Mouse (Mus musculus) MEL (cell line): ENCODE results near the gene Poldip2. TPM values are rescaled to one million over a fixed set of nuclear protein-coding genes. Genes with fewer than 3 reads are reported as not detected.

ENCODE experiments used
- DNase-seq: peaks from one replicate; pipeline ENCODE4 v3.0.0; 2011; ENCODE audit warnings: low read depth, low spot score
- H3K27ac ChIP-seq: 2 replicates; pipeline ENCODE4 v1.5.1; 2012; ENCODE audit warnings: low read depth, mild to moderate bottlenecking, control low read depth, low read length, moderate library complexity; ENCODE audit not compliant: control insufficient read depth
- H3K27me3 ChIP-seq, 2 experiments: fragments of 150-350 bp in 1 of 2; sonication (generic) in 1 of 2; 2 replicates each; pipeline ENCODE4 v1.6.1; 2012; ENCODE audit warnings: low read length in 2 of 2, mild to moderate bottlenecking in 2 of 2, improper control_type of control experiment in 1 of 2, moderate library complexity in 1 of 2; ENCODE audit not compliant: insufficient read depth in 2 of 2, control insufficient read depth in 1 of 2
- H3K36me3 ChIP-seq, 2 experiments: 2 replicates each; pipeline ENCODE4 v1.6.1; 2012 to 2014; ENCODE audit warnings: low read length in 2 of 2, improper control_type of control experiment in 1 of 2, inconsistent platforms in 1 of 2, mild to moderate bottlenecking in 1 of 2; ENCODE audit not compliant: insufficient read depth in 2 of 2, control insufficient read depth in 1 of 2
- H3K4me1 ChIP-seq, 2 experiments: fragments of 150-350 bp in 1 of 2; sonication (generic) in 1 of 2; 2 replicates each; pipeline ENCODE4 v1.6.1; 2012; ENCODE audit warnings: low read length in 2 of 2, improper control_type of control experiment in 1 of 2, mild to moderate bottlenecking in 1 of 2; ENCODE audit not compliant: insufficient read depth in 2 of 2, control insufficient read depth in 1 of 2
- H3K4me3 ChIP-seq, 2 experiments: fragments of 150-350 bp in 1 of 2; sonication (generic) in 1 of 2; 2 replicates each; pipeline ENCODE4 v1.5.1; 2012; ENCODE audit warnings: low read depth in 2 of 2, low read length in 2 of 2, mild to moderate bottlenecking in 2 of 2, moderate library complexity in 2 of 2, control low read depth in 1 of 2, improper control_type of control experiment in 1 of 2; ENCODE audit not compliant: control insufficient read depth in 1 of 2, insufficient read depth in 1 of 2
- H3K79me2 ChIP-seq: 2 replicates; pipeline ENCODE4 v1.6.1; 2012; ENCODE audit warnings: mild to moderate bottlenecking, low read length, moderate library complexity; ENCODE audit not compliant: control insufficient read depth, poor library complexity, insufficient read depth
- H3K9ac ChIP-seq: 2 replicates; pipeline ENCODE4 v1.6.1; 2012; ENCODE audit warnings: low read depth, mild to moderate bottlenecking, control low read depth, low read length, moderate library complexity; ENCODE audit not compliant: control insufficient read depth, poor library complexity, severe bottlenecking
- H3K9me3 ChIP-seq: fragments of 150-350 bp; sonication (generic); replicated peaks from 2 replicates; pipeline ENCODE4 v1.6.1; 2012; ENCODE audit warnings: mild to moderate bottlenecking, low read length, improper control_type of control experiment, moderate library complexity; ENCODE audit not compliant: insufficient read depth
- BHLHE40 ChIP-seq: IDR thresholded peaks from 2 replicates; pipeline ENCODE4 v1.6.1; 2012; ENCODE audit warnings: low read depth, mild to moderate bottlenecking, inconsistent platforms, low read length, improper control_type of control experiment, borderline replicate concordance
- CHD1 ChIP-seq: IDR thresholded peaks from 2 replicates; pipeline ENCODE4 v1.6.1; 2012; ENCODE audit warnings: low read depth, mild to moderate bottlenecking, inconsistent platforms, low read length, improper control_type of control experiment
- CTCF ChIP-seq, 3 experiments: IDR thresholded peaks in 2 of 3; conservative IDR thresholded peaks in 1 of 3; 2 replicates each; pipeline ENCODE4 v1.5.1; 2011 to 2012; ENCODE audit warnings: low read length in 3 of 3, low read depth in 2 of 3, mild to moderate bottlenecking in 2 of 3, improper control_type of control experiment in 1 of 3, inconsistent platforms in 1 of 3, mixed read lengths in 1 of 3, moderate library complexity in 1 of 3; ENCODE audit not compliant: control insufficient read depth in 1 of 3, insufficient read depth in 1 of 3, poor library complexity in 1 of 3, severe bottlenecking in 1 of 3
- E2F4 ChIP-seq: IDR thresholded peaks from 2 replicates; pipeline ENCODE4 v1.6.1; 2011; ENCODE audit warnings: low read depth, low read length, improper control_type of control experiment, borderline replicate concordance
- KAT2A ChIP-seq: conservative IDR thresholded peaks from 2 replicates; pipeline ENCODE4 v1.6.1; 2012; ENCODE audit warnings: low read depth, low read length, improper control_type of control experiment, inconsistent platforms
- MEF2A ChIP-seq: IDR thresholded peaks from 2 replicates; pipeline ENCODE4 v1.6.1; 2014; ENCODE audit warnings: low read depth, mild to moderate bottlenecking, inconsistent platforms, low read length, improper control_type of control experiment; ENCODE audit not compliant: poor library complexity, insufficient replicate concordance, severe bottlenecking; ENCODE audit errors: extremely low read depth
- MXI1 ChIP-seq: IDR thresholded peaks from 2 replicates; pipeline ENCODE4 v1.6.1; 2011; ENCODE audit warnings: mild to moderate bottlenecking, low read depth, low read length, improper control_type of control experiment
- MYC ChIP-seq: IDR thresholded peaks from 2 replicates; pipeline ENCODE4 v1.6.1; 2011; ENCODE audit warnings: low read depth, mild to moderate bottlenecking, low read length, improper control_type of control experiment, moderate library complexity
- NELFE ChIP-seq: IDR thresholded peaks from 2 replicates; pipeline ENCODE4 v1.6.1; 2011; ENCODE audit warnings: low read depth, low read length, improper control_type of control experiment
- NRF1 ChIP-seq: IDR thresholded peaks from 2 replicates; pipeline ENCODE4 v1.6.1; 2014; ENCODE audit warnings: low read depth, mild to moderate bottlenecking, inconsistent platforms, low read length, improper control_type of control experiment, moderate library complexity; ENCODE audit not compliant: poor library complexity, insufficient read depth, severe bottlenecking
- POLR2AphosphoS2 ChIP-seq: IDR thresholded peaks from 2 replicates; pipeline ENCODE4 v1.6.1; 2011; ENCODE audit warnings: low read length, improper control_type of control experiment
- POLR2AphosphoS5 ChIP-seq: IDR thresholded peaks from 2 replicates; pipeline ENCODE4 v1.6.1; 2012; ENCODE audit warnings: low read depth, borderline replicate concordance, mild to moderate bottlenecking, inconsistent platforms, low read length, moderate library complexity, mixed read lengths
- RCOR1 ChIP-seq: IDR thresholded peaks from 2 replicates; pipeline ENCODE4 v1.6.1; 2012; ENCODE audit warnings: low read depth, mild to moderate bottlenecking, inconsistent platforms, low read length, improper control_type of control experiment
- TAL1 ChIP-seq: IDR thresholded peaks from 2 replicates; pipeline ENCODE4 v1.6.1; 2012; ENCODE audit warnings: mild to moderate bottlenecking, inconsistent platforms, low read length, moderate library complexity, mixed read lengths
- TBP ChIP-seq: IDR thresholded peaks from 2 replicates; pipeline ENCODE4 v1.8.0; 2011; ENCODE audit warnings: low read depth, low read length, improper control_type of control experiment
- TCF12 ChIP-seq: IDR thresholded peaks from 2 replicates; pipeline ENCODE4 v1.6.1; 2014; ENCODE audit warnings: low read depth, mild to moderate bottlenecking, inconsistent platforms, low read length, improper control_type of control experiment, moderate library complexity
- UBTF ChIP-seq: IDR thresholded peaks from 2 replicates; pipeline ENCODE4 v1.6.1; 2012; ENCODE audit warnings: low read depth, mild to moderate bottlenecking, inconsistent platforms, low read length, improper control_type of control experiment, moderate library complexity, borderline replicate concordance; ENCODE audit not compliant: insufficient read depth
- USF1 ChIP-seq: IDR thresholded peaks from 2 replicates; pipeline ENCODE4 v1.6.1; 2014; ENCODE audit warnings: low read depth, mild to moderate bottlenecking, inconsistent platforms, low read length, improper control_type of control experiment, moderate library complexity
- USF2 ChIP-seq, 2 experiments: IDR thresholded peaks; 2 replicates each; pipeline ENCODE4 v1.6.1; 2011 to 2012; ENCODE audit warnings: improper control_type of control experiment in 2 of 2, low read length in 2 of 2, borderline replicate concordance in 1 of 2, inconsistent platforms in 1 of 2, low read depth in 1 of 2, mild to moderate bottlenecking in 1 of 2; ENCODE audit not compliant: insufficient read depth in 1 of 2
- ZKSCAN1 ChIP-seq: IDR thresholded peaks from 2 replicates; pipeline ENCODE4 v1.6.1; 2012; ENCODE audit warnings: low read depth, mild to moderate bottlenecking, inconsistent platforms, low read length, improper control_type of control experiment, moderate library complexity
- ZMIZ1 ChIP-seq: IDR thresholded peaks from 2 replicates; pipeline ENCODE4 v1.6.1; 2012; ENCODE audit warnings: low read depth, mild to moderate bottlenecking, inconsistent platforms, low read length, improper control_type of control experiment, moderate library complexity
- ZNF384 ChIP-seq: IDR thresholded peaks from 2 replicates; pipeline ENCODE4 v1.6.1; 2012; ENCODE audit warnings: low read depth, mild to moderate bottlenecking, inconsistent platforms, low read length, improper control_type of control experiment
- polyA plus RNA-seq, 2 experiments: library from polyadenylated mRNA; stranded (reverse) in 1 of 2; unstranded in 1 of 2; fragments of >175 nt in 1 of 2; fragments of >200 nt in 1 of 2; gene quantifications; 2 replicates each; pipeline versions ENCODE4 v1.2.1 to v1.2.4; 2012; ENCODE audit warnings: low replicate concordance in 2 of 2, low read depth in 1 of 2; ENCODE audit not compliant: insufficient read length in 2 of 2, insufficient read depth in 1 of 2, missing spikeins in 1 of 2
- total RNA-seq: library from RNA; depleted of rRNA; stranded (reverse); fragments of 300-350 nt; gene quantifications from 2 replicates; pipeline ENCODE4 v1.2.3, GENCODE M21; 2012

Poldip2 gene
- total and polyA plus RNA-seq, 3 experiments: 166 to 260 (median 182) TPM

DNA sequence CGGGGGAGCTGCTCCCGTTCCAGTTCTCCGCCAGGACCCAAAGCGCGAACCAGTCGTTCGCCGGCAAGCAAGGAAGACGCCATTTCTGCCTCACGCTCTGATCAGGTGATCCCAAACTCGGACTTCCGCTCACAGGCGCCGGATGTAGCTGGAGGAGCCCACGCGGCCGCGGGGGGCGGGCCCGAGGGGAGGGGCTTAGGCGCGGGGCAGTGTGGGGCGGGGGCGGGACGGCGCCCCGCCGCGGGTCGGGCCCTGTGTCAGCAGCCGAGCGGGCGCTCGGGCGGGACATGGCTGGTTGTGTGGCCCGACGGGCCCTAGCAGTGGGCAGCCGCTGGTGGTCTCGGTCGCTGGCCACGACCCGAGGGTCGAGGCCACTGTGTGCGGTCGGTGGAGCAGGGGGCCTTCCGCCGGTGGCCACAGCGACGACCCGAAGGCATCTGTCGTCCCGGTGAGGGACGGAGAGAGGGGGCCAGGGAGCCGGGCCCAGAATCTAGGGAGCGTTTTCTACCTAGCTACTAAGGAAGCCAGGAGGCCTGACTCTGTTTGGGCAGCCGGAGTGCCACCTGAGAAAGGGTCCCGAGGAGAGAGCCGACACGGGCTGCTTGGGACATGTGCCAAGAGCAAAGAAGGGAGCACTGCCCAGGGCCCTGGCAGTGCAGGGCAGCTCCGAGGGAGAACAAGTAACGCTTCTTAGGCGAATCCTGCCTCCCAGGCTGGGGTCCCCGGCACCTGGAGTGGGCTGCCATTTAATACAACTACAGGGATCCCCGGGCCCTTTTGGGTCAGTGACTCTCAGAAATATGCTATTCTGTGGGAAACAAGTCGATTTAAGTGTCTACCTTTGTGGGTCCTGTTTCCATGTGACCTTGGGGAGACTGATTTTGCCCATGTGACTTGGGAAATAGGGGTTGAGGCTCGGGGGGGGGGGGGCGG is at the start of gene Poldip2, which contains the start of gene Tmem199 (continued):
- no peak for TF ChIP-seq ZKSCAN1
- 0 out of 2 replicates have a peak, but pooled peaks have one; percentile 46 for TF ChIP-seq CHD1
- TF ChIP-seq E2F4: no peak; the same call in 1 of the 2 replicates
- TF ChIP-seq POLR2AphosphoS5: no peak
- peak; percentile 74 for TF ChIP-seq TCF12

DNA sequence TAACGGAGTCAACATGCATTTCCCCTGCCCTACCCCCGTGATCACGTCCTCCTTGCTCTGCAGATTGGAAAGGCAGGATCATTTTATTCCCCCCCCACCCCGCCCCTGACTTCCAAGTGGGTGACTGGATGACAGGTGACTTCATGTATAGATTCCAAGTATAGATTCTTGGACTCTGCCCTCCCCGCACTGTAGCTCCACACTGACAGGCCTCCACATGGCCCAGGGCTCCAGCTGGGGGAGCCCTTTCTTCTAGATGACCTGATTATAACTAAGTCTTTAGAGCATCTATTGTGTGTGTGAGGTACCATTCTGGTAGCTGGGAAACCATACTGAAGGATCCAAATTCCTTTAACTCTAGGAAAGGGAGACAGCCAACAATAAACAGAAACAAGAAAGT is 49.3 kb upstream of the Poldip2 start:
- Histone ChIP-seq H3K4me3 (no peak overlapping the region), H3K4me1 (peaks cover 16 to 37% of the 10 kb centered on the region in 2 experiments), H3K9me3 (no peaks in the 10 kb centered on the region), H3K79me2 (no peaks in the 10 kb centered on the region; the same call in 1 of the 2 replicates), H3K27me3 (peaks cover 0 to 2% of the 10 kb centered on the region in 2 experiments; a peak in 2 of 4 replicates), H3K9ac (no peak overlapping the region), H3K27ac (no peak overlapping the region), H3K36me3 (peaks cover 0 to 27% of the 10 kb centered on the region in 2 experiments; a peak in 2 of 4 replicates)
- 0 out of 4 replicates have a peak, but pooled peaks of 1 of the 2 experiments have one; percentile 10 for TF ChIP-seq USF2 (IDR thresholded peaks at IDR 0.05; ENCODE audit: borderline replicate concordance in 1 of 2, insufficient read depth in 1 of 2, low read depth in 1 of 2, low read length in 2 of 2)
- TF ChIP-seq CTCF (IDR thresholded peaks at IDR 0.05 in 2 of 3, conservative IDR thresholded peaks at IDR 0.05 in 1 of 3; ENCODE audit: control insufficient read depth in 1 of 3, insufficient read depth in 1 of 3, low read depth in 2 of 3, low read length in 3 of 3, poor library complexity in 1 of 3, severe bottlenecking in 1 of 3): peak in 2 of 3 experiments; percentile 16 to 28; a peak in 2 of 6 replicates
- no peak for TF ChIP-seq ZMIZ1
- TF ChIP-seq MXI1: peak; percentile 77
- DNase-seq: no peak

DNA sequence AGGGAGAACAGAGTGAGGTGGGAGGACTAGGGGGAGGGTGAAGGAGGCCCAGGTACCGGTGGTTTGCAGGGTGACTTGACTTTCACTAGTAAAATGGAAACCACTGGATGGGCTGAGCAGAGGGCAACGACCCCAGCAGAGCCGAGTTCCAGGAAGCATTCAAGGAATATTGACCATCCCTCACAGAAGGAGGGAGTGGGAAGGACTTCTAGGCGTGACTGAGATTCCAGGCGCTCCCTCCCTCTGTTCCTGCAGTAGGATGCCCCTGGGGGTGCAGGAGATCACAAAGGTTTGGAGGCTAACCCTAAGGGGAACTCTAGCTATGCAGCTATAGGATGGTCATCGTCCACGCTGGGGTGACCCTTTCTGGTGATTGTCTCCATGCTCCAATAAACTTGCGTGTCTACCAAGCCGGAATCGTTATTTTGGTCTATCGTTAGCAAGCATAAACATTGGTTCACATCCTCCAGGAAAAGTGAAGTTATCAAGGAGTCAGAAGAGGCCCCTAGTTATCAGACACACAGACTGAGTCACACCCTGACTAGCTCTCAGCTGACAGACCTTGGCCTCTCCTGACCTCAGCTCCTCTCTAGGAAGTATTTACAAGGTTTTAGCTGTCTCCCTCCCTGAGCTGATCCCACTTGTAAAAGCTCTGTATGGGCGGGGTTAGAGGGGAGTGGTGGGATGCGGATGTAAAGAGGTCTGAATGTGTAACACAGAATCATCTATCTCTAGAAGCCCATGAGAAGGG is 48.5 kb upstream of the Poldip2 start:
- Histone ChIP-seq H3K27ac (peak overlapping the region; percentile 75), H3K79me2 (no peaks in the 10 kb centered on the region; the same call in 1 of the 2 replicates), H3K27me3 (no peaks in the 10 kb centered on the region), H3K9ac (peak overlapping the region; percentile 52), H3K4me3 (peak overlapping the region; percentile 26 to 34; a peak in 3 of 4 replicates), H3K9me3 (no peaks in the 10 kb centered on the region), H3K4me1 (peaks cover 20 to 44% of the 10 kb centered on the region in 2 experiments), H3K36me3 (peaks cover 0 to 31% of the 10 kb centered on the region in 2 experiments; a peak in 2 of 4 replicates)
- peak; percentile 84 for DNase-seq
- TF ChIP-seq RCOR1 (peak; percentile 87), E2F4 (no peak), ZMIZ1 (no peak), KAT2A (no peak), POLR2AphosphoS5 (no peak), UBTF (no peak), MYC (no peak; the same call in none of the 2 replicates), NELFE (no peak), POLR2AphosphoS2 (no peak), NRF1 (no peak), MEF2A (no peak), TAL1 (no peak), ZNF384 (no peak), CTCF (IDR thresholded peaks at IDR 0.05 in 2 of 3, conservative IDR thresholded peaks at IDR 0.05 in 1 of 3; ENCODE audit: control insufficient read depth in 1 of 3, insufficient read depth in 1 of 3, low read depth in 2 of 3, low read length in 3 of 3, poor library complexity in 1 of 3, severe bottlenecking in 1 of 3) (no peak), TBP (peak; percentile 64), BHLHE40 (peak; percentile 69), USF1 (peak; percentile 44; the same call in 1 of the 2 replicates)
